Mouse (Mus musculus) lung, adult 2 months (tissue): Measurements from ENCODE around the gene Cacna1c.

Experiments used
- CTCF ChIP-seq: fragments of 200-500 bp; IDR thresholded peaks from 2 replicates; pipeline ENCODE4 v1.5.1; 2011; ENCODE audit warnings: mild to moderate bottlenecking, low read length, control low read depth; ENCODE audit not compliant: insufficient read depth
- POLR2A ChIP-seq: fragments of 200-500 bp; IDR thresholded peaks from 2 replicates; pipeline ENCODE4 v1.6.1; 2011; ENCODE audit warnings: low read depth, mild to moderate bottlenecking, control low read depth, low read length, borderline replicate concordance; ENCODE audit errors: extremely low read depth

GRCm38 (mm10) chr6:118626246-118626645 is 570.0 kb downstream of the Cacna1c start:
- TF ChIP-seq POLR2A, result no peak
- no peak for TF ChIP-seq CTCF
